In the genomic region with DNA sequence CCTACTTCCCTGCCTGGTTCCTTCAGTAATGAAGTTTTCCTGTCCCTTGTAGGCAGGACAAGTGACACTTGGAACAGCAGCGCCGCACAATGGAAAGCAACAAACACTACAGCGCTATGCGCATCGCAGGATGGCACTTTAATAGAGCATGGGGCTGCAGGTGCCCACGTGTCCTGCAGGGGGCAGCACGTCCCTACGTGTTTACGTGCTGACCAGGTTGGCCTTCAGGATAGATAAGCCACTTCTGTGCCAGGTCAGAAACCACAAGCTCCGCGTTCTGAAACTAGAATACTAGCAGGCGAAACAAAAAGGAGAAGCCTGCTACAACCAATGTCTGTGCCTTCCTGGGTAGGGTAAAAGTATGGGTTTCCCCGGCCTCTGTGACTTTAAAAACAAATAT, we compare ENCODE assay signal across 9 mouse cellular contexts. TPM values are rescaled to one million over a fixed set of nuclear protein-coding genes. Genes with fewer than 3 reads are reported as not detected.
DNase-seq lines count a peak whose midpoint lies in the region; ATAC-seq and TF ChIP-seq lines count a peak whose summit lies in the region.
"Had no signal": no experiment of that assay in that cellular context is flagged by ENCODE, and none has a peak within 500 bp of the region (broad histone marks: within the 10 kb centered on the region; RNA-seq: fewer than 3 reads in every experiment).

No protein-coding gene starts in this region.

- no peak overlapping the region for H3K27ac ChIP-seq in liver, embryonic 14.5 days
- H3K27ac ChIP-seq: heart, embryonic 15.5 days had no signal

- peak; percentile 100 for TF ChIP-seq CTCF in liver, embryonic 14.5 days (IDR thresholded peaks at IDR 0.05; ENCODE audit: low read depth)

- no peak for TF ChIP-seq EP300 in liver, embryonic 14.5 days (IDR thresholded peaks at IDR 0.05; ENCODE audit: low read depth)

- no peak overlapping the region for H3K4me3 ChIP-seq in liver, embryonic 14.5 days (ENCODE audit: insufficient read depth in 1 of 2, low read depth in 2 of 2, low read length in 2 of 2)
- H3K4me3 ChIP-seq: heart, embryonic 15.5 days had no signal

- intact Hi-C loops in gastrocnemius, postnatal 14 days (cut with DNase I; ENCODE audit: low total_unique reads), result no loop called here

- peaks cover 0 to 4% of the 10 kb centered on the region in 2 experiments; a peak in 2 of 4 replicates for H3K4me1 ChIP-seq in liver, embryonic 14.5 days (replicated peaks; ENCODE audit: control insufficient read depth in 2 of 2, insufficient read depth in 2 of 2, low read length in 1 of 2)

- H3K27me3 ChIP-seq in liver, embryonic 14.5 days (ENCODE audit: control insufficient read depth, insufficient read depth, low read length), result no peaks in the 10 kb centered on the region
- H3K27me3 ChIP-seq: heart, embryonic 15.5 days had no signal

- no peaks in the 10 kb centered on the region for H3K9me3 ChIP-seq in liver, embryonic 14.5 days (ENCODE audit: control insufficient read depth, low read length)
- H3K9me3 ChIP-seq: heart, embryonic 15.5 days had no signal

- H3K9ac ChIP-seq in liver, embryonic 14.5 days (replicated peaks), result no peak overlapping the region
- H3K9ac ChIP-seq: heart, embryonic 15.5 days had no signal

- 8% methylated on average over 13 of the region's 13 CpGs for WGBS in liver, embryonic 14.5 days (ENCODE audit: insufficient replicate concordance)

- peak; percentile 47; the same call in 1 of the 2 replicates for ATAC-seq in liver, embryonic 14.5 days (ENCODE audit: insufficient read depth)

- peak; percentile 74 for DNase-seq in 3T3-L1 (ENCODE audit: low read depth, low spot score)
- DNase-seq in Muller cell, postnatal 12 days (ENCODE audit: inconsistent ontology term), result peak; percentile 64
- DNase-seq in cerebellum, postnatal 14 days, result peak; percentile 84 to 93
- DNase-seq in gastrocnemius, postnatal 14 days, result peak; percentile 54
- peak; percentile 62 for DNase-seq in kidney, postnatal 14 days
- DNase-seq in liver, embryonic 14.5 days (ENCODE audit: low read depth in 3 of 3, low spot score in 3 of 3), result peak; percentile 55 to 64 (median 61)
- DNase-seq in ovary, postnatal 36 days (ENCODE audit: low spot score), result peak; percentile 72
- DNase-seq in thymus, postnatal 25 days, result peak; percentile 61

- H3K4me2 ChIP-seq in liver, embryonic 14.5 days (ENCODE audit: low read depth), result no peak overlapping the region; the same call in 1 of the 2 replicates
- H3K4me2 ChIP-seq: heart, embryonic 15.5 days had no signal

- no peaks in the 10 kb centered on the region for H3K36me3 ChIP-seq in liver, embryonic 14.5 days (replicated peaks; ENCODE audit: control insufficient read depth, insufficient read depth, low read depth)
- H3K36me3 ChIP-seq: heart, embryonic 15.5 days had no signal

RNA-seq across cellular contexts. Expression of a gene that starts 30.6 kb away (rescaled TPM):
- total RNA-seq in gastrocnemius, postnatal 14 days (2021), result under 1 TPM; 0.24 to 0.29 TPM
- 0.04 and 0.08 TPM in 2 replicates for polyA plus RNA-seq in liver, embryonic 14.5 days (2012; rRNA removed)
- polyA plus RNA-seq in liver, embryonic 14.5 days (2014; fragmentation: Nextera tagmentation; extraction: Ambion mirVana), result 0.09 TPM in 1 of 2 replicates, not detected in the other

RNA-seq across cellular contexts. Expression of a gene that starts 44.1 kb away (rescaled TPM):
- 10 to 100 TPM; 12.8 to 37.3 TPM for total RNA-seq in gastrocnemius, postnatal 14 days (2021)
- 22.5 and 25.1 TPM in 2 replicates for polyA plus RNA-seq in liver, embryonic 14.5 days (2012; rRNA removed)
- 11.1 and 11.9 TPM in 2 replicates for polyA plus RNA-seq in liver, embryonic 14.5 days (2014; fragmentation: Nextera tagmentation; extraction: Ambion mirVana)
